Mouse (Mus musculus): Measurements from ENCODE around the gene Ajap1.

DNA sequence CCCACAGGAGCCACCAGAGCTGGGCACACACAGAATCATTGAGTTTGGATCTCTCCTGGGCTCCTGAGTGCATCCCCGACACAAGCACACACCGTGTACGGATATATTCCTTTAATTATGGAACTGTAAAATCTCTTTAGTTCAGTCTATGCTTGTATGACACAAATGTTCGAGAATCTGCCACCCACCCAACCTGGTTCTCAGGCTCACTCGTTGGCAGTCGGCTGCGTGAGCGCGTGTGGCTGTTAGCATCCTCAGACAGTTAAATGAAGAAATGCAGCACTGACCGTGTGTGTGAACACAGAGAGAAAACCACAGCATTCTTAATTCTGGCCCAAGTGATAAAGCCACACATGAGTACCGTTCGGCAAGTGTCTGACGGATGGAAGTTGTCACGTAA is 109.5 kb downstream of the Ajap1 start:
- TF ChIP-seq POLR2A (IDR thresholded peaks at IDR 0.05; ENCODE audit: control insufficient read depth in 1 of 2, insufficient read depth in 1 of 2, low read depth in 1 of 2, low read length in 2 of 2, poor library complexity in 1 of 2) = no peak
- TF ChIP-seq CTCF (IDR thresholded peaks at IDR 0.05 in 2 of 3, conservative IDR thresholded peaks at IDR 0.05 in 1 of 3; ENCODE audit: control insufficient read depth in 1 of 3, insufficient read depth in 1 of 3, low read depth in 2 of 3, low read length in 3 of 3, poor library complexity in 1 of 3, severe bottlenecking in 1 of 3) = no peak
- TF ChIP-seq TCF12 (IDR thresholded peaks at IDR 0.05; ENCODE audit: low read depth, low read length) = no peak
- TF ChIP-seq TBP (IDR thresholded peaks at IDR 0.05; ENCODE audit: low read depth, low read length) = no peak
- no peak for TF ChIP-seq NELFE (IDR thresholded peaks at IDR 0.05; ENCODE audit: low read depth, low read length)
- TF ChIP-seq BHLHE40 (IDR thresholded peaks at IDR 0.05; ENCODE audit: borderline replicate concordance, low read depth, low read length) = no peak
- no peak for TF ChIP-seq MAX (IDR thresholded peaks at IDR 0.05; ENCODE audit: low read length)
- no peak for TF ChIP-seq RAD21 (IDR thresholded peaks at IDR 0.05; ENCODE audit: low read depth, low read length)
- no peak for TF ChIP-seq SMC3 (IDR thresholded peaks at IDR 0.05; ENCODE audit: low read depth, low read length)
